8 mouse cellular contexts compared by ENCODE assay signal in genomic region chr17:25239695-25240636, GRCm38 (mm10). TPM values are rescaled to one million over a fixed set of nuclear protein-coding genes. Genes with fewer than 3 reads are reported as not detected.
DNase-seq lines count a peak whose midpoint lies in the region; ATAC-seq lines count a peak whose summit lies in the region.

Gene Gnptg, minus strand, starts transcription at chr17:25240124.
Gene Tsr3, plus strand, starts transcription at chr17:25240170.

- H3K9me3 ChIP-seq in embryonic facial prominence, embryonic 12.5 days = no peaks in the 10 kb centered on the region
- H3K9me3 ChIP-seq in limb, embryonic 12.5 days = no peaks in the 10 kb centered on the region
- H3K9me3 ChIP-seq in midbrain, embryonic 14.5 days (ENCODE audit: control insufficient read depth, low read length) = no peaks in the 10 kb centered on the region

- peak; percentile 93 for DNase-seq in 3T3-L1 (ENCODE audit: low read depth, low spot score)
- peak; percentile 85 for DNase-seq in adrenal gland, postnatal 25 days
- peak; percentile 87 to 89 for DNase-seq in heart, adult 18-20 months
- peak; percentile 85 for DNase-seq in kidney, adult 18-20 months
- DNase-seq in midbrain, embryonic 14.5 days = peak; percentile 96
- DNase-seq in spleen, adult 12 weeks (ENCODE audit: low spot score) = peak; percentile 70

- H3K4me1 ChIP-seq in embryonic facial prominence, embryonic 12.5 days = peaks cover 17% of the 10 kb centered on the region
- H3K4me1 ChIP-seq in limb, embryonic 12.5 days (replicated peaks) = peaks cover 18% of the 10 kb centered on the region
- peaks cover 13% of the 10 kb centered on the region for H3K4me1 ChIP-seq in midbrain, embryonic 14.5 days (ENCODE audit: control insufficient read depth, insufficient read depth, low read length)

- peaks cover 50% of the 10 kb centered on the region for H3K36me3 ChIP-seq in embryonic facial prominence, embryonic 12.5 days
- H3K36me3 ChIP-seq in limb, embryonic 12.5 days = peaks cover 57% of the 10 kb centered on the region
- peaks cover 50% of the 10 kb centered on the region for H3K36me3 ChIP-seq in midbrain, embryonic 14.5 days (ENCODE audit: control insufficient read depth, insufficient read depth, low read length)

- no peaks in the 10 kb centered on the region for H3K27me3 ChIP-seq in embryonic facial prominence, embryonic 12.5 days
- H3K27me3 ChIP-seq in limb, embryonic 12.5 days = no peaks in the 10 kb centered on the region
- no peaks in the 10 kb centered on the region for H3K27me3 ChIP-seq in midbrain, embryonic 14.5 days (ENCODE audit: control insufficient read depth, insufficient read depth, low read length)

- peak within 1 kb of the TSS; percentile 92 for H3K4me2 ChIP-seq in embryonic facial prominence, embryonic 12.5 days (replicated peaks)
- peak within 1 kb of the TSS; percentile 91 for H3K4me2 ChIP-seq in limb, embryonic 12.5 days
- H3K4me2 ChIP-seq in midbrain, embryonic 14.5 days (ENCODE audit: low read length) = peak within 1 kb of the TSS; percentile 96

- peak; percentile 77 for ATAC-seq in embryonic facial prominence, embryonic 12.5 days (ENCODE audit: insufficient number of reproducible peaks, insufficient read depth, low FRiP score, low TSS enrichment)
- ATAC-seq in limb, embryonic 12.5 days (ENCODE audit: insufficient number of reproducible peaks, insufficient read depth, low FRiP score, low TSS enrichment, low read depth) = peak; percentile 68
- ATAC-seq in midbrain, embryonic 14.5 days (ENCODE audit: low FRiP score, low TSS enrichment) = peak; percentile 88

- H3K4me3 ChIP-seq in embryonic facial prominence, embryonic 12.5 days = peak within 1 kb of the TSS; percentile 98
- H3K4me3 ChIP-seq in limb, embryonic 12.5 days (replicated peaks) = peak within 1 kb of the TSS; percentile 100
- H3K4me3 ChIP-seq in midbrain, embryonic 14.5 days (replicated peaks; ENCODE audit: low read depth, low read length) = peak within 1 kb of the TSS; percentile 57

- H3K27ac ChIP-seq in embryonic facial prominence, embryonic 12.5 days = peak within 1 kb of the TSS; percentile 89
- peak within 1 kb of the TSS; percentile 92 for H3K27ac ChIP-seq in limb, embryonic 12.5 days
- H3K27ac ChIP-seq in midbrain, embryonic 14.5 days (replicated peaks; ENCODE audit: low read depth, low read length) = peak within 1 kb of the TSS; percentile 53

- H3K9ac ChIP-seq in embryonic facial prominence, embryonic 12.5 days = peak within 1 kb of the TSS; percentile 97
- H3K9ac ChIP-seq in limb, embryonic 12.5 days (replicated peaks) = peak within 1 kb of the TSS; percentile 97
- H3K9ac ChIP-seq in midbrain, embryonic 14.5 days (replicated peaks; ENCODE audit: low read length) = peak within 1 kb of the TSS; percentile 88

- WGBS in embryonic facial prominence, embryonic 12.5 days = under 1% methylated on average over 80 of the region's 80 CpGs
- under 1% methylated on average over 80 of the region's 80 CpGs for WGBS in limb, embryonic 12.5 days
- WGBS in midbrain, embryonic 14.5 days = under 1% methylated on average over 74 of the region's 80 CpGs

RNA-seq across cellular contexts. Expression of gene Gnptg, which starts in this region (rescaled TPM):
- 42.4 and 50.1 TPM in 2 replicates for total RNA-seq in adrenal gland, postnatal 25 days (2021)
- polyA plus RNA-seq in embryonic facial prominence, embryonic 12.5 days (2016; fragmentation: Nextera tagmentation; extraction: Ambion mirVana) = 34.1 and 34.9 TPM in 2 replicates
- 10 to 100 TPM; 14.8 to 15.9 TPM for total RNA-seq in heart, adult 18-20 months (2021)
- 30.4 and 34.0 TPM in 2 replicates for polyA plus RNA-seq in limb, embryonic 12.5 days (2016; fragmentation: Nextera tagmentation; extraction: Ambion mirVana)
- polyA plus RNA-seq in midbrain, embryonic 14.5 days (2014; fragmentation: Nextera tagmentation; extraction: Ambion mirVana) = 79.0 and 83.9 TPM in 2 replicates

RNA-seq across cellular contexts. Expression of gene Tsr3, which starts in this region (rescaled TPM):
- 25.0 and 28.4 TPM in 2 replicates for total RNA-seq in adrenal gland, postnatal 25 days (2021)
- 63.7 and 65.8 TPM in 2 replicates for polyA plus RNA-seq in embryonic facial prominence, embryonic 12.5 days (2016; fragmentation: Nextera tagmentation; extraction: Ambion mirVana)
- total RNA-seq in heart, adult 18-20 months (2021) = 1 to 10 TPM; 7.7 to 9.5 TPM
- 63.8 and 66.4 TPM in 2 replicates for polyA plus RNA-seq in limb, embryonic 12.5 days (2016; fragmentation: Nextera tagmentation; extraction: Ambion mirVana)
- polyA plus RNA-seq in midbrain, embryonic 14.5 days (2014; fragmentation: Nextera tagmentation; extraction: Ambion mirVana) = 52.1 and 56.9 TPM in 2 replicates

Comparison
In these comparisons a context has a peak if more than half of its experiments do, and no peak if none do; other contexts are left out.
1. Peak in every context shown above with its lines: DNase-seq, ATAC-seq, H3K4me3 ChIP-seq and H3K27ac ChIP-seq.